Mouse (Mus musculus) olfactory bulb, adult 2 months (tissue): ENCODE results near the gene Pcp4.

Experiments
- CTCF ChIP-seq: fragments of 200-500 bp; IDR thresholded peaks from 2 replicates; pipeline ENCODE4 v1.5.1; 2012; ENCODE audit warnings: low read depth, mild to moderate bottlenecking, low read length, moderate library complexity; ENCODE audit not compliant: insufficient read depth
- POLR2A ChIP-seq: fragments of 200-500 bp; IDR thresholded peaks from 2 replicates; pipeline ENCODE4 v1.6.1; 2012; ENCODE audit warnings: mild to moderate bottlenecking, low read depth, low read length, moderate library complexity; ENCODE audit not compliant: insufficient read depth

DNA sequence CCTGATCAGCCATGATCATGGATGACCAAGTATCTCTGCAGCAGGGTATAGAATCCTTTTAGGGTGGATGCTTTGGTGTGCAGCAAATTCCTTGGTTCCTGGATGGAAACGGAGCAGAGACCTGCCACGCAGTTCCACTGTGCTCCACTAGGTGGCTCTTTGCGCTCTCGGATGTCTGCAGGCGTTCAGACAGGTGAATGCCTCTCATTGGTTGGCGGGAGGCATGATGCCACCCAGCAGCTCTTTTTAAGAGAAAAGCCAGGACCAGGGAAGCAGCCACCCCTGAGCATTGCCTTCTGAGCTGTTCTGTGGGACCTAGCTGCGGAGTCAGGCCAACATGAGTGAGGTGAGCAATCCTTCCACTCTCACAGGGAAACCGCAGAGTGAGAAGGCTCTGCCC, at the start of gene Pcp4:
- peak; percentile 97 for TF ChIP-seq CTCF
- TF ChIP-seq POLR2A = peak; percentile 60
